Mouse (Mus musculus): ENCODE data around the gene Tmem251.
A peak's percentile ranks its signal among the peaks of the same experiment; 100 is the strongest.

Tmem251 gene

GRCm38 (mm10) chr12:102748256-102748655 is 4.7 kb downstream of the Tmem251 start:
- DNase-seq (ENCODE audit: extremely low spot score, low read depth, low spot score) = no peak

- DNase-seq (ENCODE audit: extremely low spot score, low read depth, low spot score) = no peak
Measured at GRCm38 (mm10) chr12:102756304-102756703, 12.7 kb downstream of the Tmem251 start.

GRCm38 (mm10) chr12:102757055-102757688 is 13.6 kb downstream of the Tmem251 start:
- DNase-seq (ENCODE audit: extremely low spot score, low read depth, low spot score) = no peak

- peak; percentile 85 for DNase-seq (ENCODE audit: extremely low spot score, low read depth, low spot score)
Measured at GRCm38 (mm10) chr12:102757689-102758402, 14.3 kb downstream of the Tmem251 start, which contains the start of the genes Gm28051, Gon7 and Ubr7. Gene Gm28051 (minus strand): TSS chr12:102757765. Gene Gon7 (minus strand): TSS chr12:102757803. Gene Ubr7 (plus strand): TSS chr12:102757967.

- no peak for DNase-seq (ENCODE audit: extremely low spot score, low read depth, low spot score)
Measured at GRCm38 (mm10) chr12:102758403-102758756, 14.8 kb downstream of the Tmem251 start, which contains the start of gene Gm20604. Gene Gm20604 (minus strand): TSS chr12:102758672.

GRCm38 (mm10) chr12:102758936-102759335 is 15.4 kb downstream of the Tmem251 start:
- DNase-seq (ENCODE audit: extremely low spot score, low read depth, low spot score) = no peak

- DNase-seq (ENCODE audit: extremely low spot score, low read depth, low spot score) = no peak
Measured at GRCm38 (mm10) chr12:102761668-102762067, 18.1 kb downstream of the Tmem251 start.

GRCm38 (mm10) chr12:102763696-102764095 is 20.1 kb downstream of the Tmem251 start:
- DNase-seq (ENCODE audit: extremely low spot score, low read depth, low spot score) = no peak

- DNase-seq (ENCODE audit: extremely low spot score, low read depth, low spot score) = no peak
Measured at GRCm38 (mm10) chr12:102769000-102769399, 25.4 kb downstream of the Tmem251 start.

- no peak for DNase-seq (ENCODE audit: extremely low spot score, low read depth, low spot score)
Measured at GRCm38 (mm10) chr12:102771601-102772000, 28.0 kb downstream of the Tmem251 start.

GRCm38 (mm10) chr12:102772676-102773075 is 29.1 kb downstream of the Tmem251 start:
- no peak for DNase-seq (ENCODE audit: extremely low spot score, low read depth, low spot score)

- no peak for DNase-seq (ENCODE audit: extremely low spot score, low read depth, low spot score)
Measured at GRCm38 (mm10) chr12:102776035-102776434, 32.5 kb downstream of the Tmem251 start.

GRCm38 (mm10) chr12:102778151-102778550 is 34.6 kb downstream of the Tmem251 start:
- no peak for DNase-seq (ENCODE audit: extremely low spot score, low read depth, low spot score)

- DNase-seq (ENCODE audit: extremely low spot score, low read depth, low spot score) = no peak
Measured at GRCm38 (mm10) chr12:102779452-102779851, 35.9 kb downstream of the Tmem251 start.

- no peak for DNase-seq (ENCODE audit: extremely low spot score, low read depth, low spot score)
Measured at GRCm38 (mm10) chr12:102782841-102783240, 39.3 kb downstream of the Tmem251 start.

GRCm38 (mm10) chr12:102784899-102785592 is 41.5 kb downstream of the Tmem251 start:
- DNase-seq (ENCODE audit: extremely low spot score, low read depth, low spot score) = no peak

GRCm38 (mm10) chr12:102785593-102785985 is 42.0 kb downstream of the Tmem251 start:
- DNase-seq (ENCODE audit: extremely low spot score, low read depth, low spot score) = no peak

- DNase-seq (ENCODE audit: extremely low spot score, low read depth, low spot score) = no peak
Measured at GRCm38 (mm10) chr12:102787927-102788326, 44.4 kb downstream of the Tmem251 start.

All from hindlimb bud, embryonic 11.5 days (tissue).